Mouse (Mus musculus) intestine, postnatal 0 days (tissue): Measurements from ENCODE around the gene Arhgef28. TPM values are rescaled to one million over a fixed set of nuclear protein-coding genes. Genes with fewer than 3 reads are reported as not detected.

ENCODE experiments used
- ATAC-seq: fragments of 200-750 bp; cut with Nextera tagmentation; 2 replicates; pipeline ENCODE4 v1.8.0; 2017; ENCODE audit warnings: mild to moderate bottlenecking, moderate TSS enrichment, moderate library complexity
- H3K27ac ChIP-seq: fragments of 300-500 bp; sonication (generic); 2 replicates; pipeline ENCODE4 v1.5.1; 2014; ENCODE audit warnings: mild to moderate bottlenecking, low read depth, low read length, moderate library complexity
- H3K27me3 ChIP-seq: fragments of 300-500 bp; sonication (generic); replicated peaks from 2 replicates; pipeline ENCODE4 v1.6.1; 2014; ENCODE audit warnings: low read length, mixed read lengths; ENCODE audit not compliant: control insufficient read depth, insufficient read depth
- H3K36me3 ChIP-seq: fragments of 300-500 bp; sonication (generic); 2 replicates; pipeline ENCODE4 v1.6.1; 2014; ENCODE audit warnings: mild to moderate bottlenecking, moderate library complexity; ENCODE audit not compliant: control insufficient read depth, insufficient read depth
- H3K4me1 ChIP-seq: fragments of 300-500 bp; sonication (generic); replicated peaks from 2 replicates; pipeline ENCODE4 v1.6.1; 2014; ENCODE audit warnings: antibody characterized with exemption, low read length, mixed read lengths; ENCODE audit not compliant: control insufficient read depth, insufficient read depth
- H3K4me2 ChIP-seq: fragments of 300-500 bp; sonication (generic); replicated peaks from 2 replicates; pipeline ENCODE4 v1.6.1; 2014; ENCODE audit warnings: low read depth, mild to moderate bottlenecking, moderate library complexity
- H3K4me3 ChIP-seq: fragments of 300-500 bp; sonication (generic); 2 replicates; pipeline ENCODE4 v1.5.1; 2014; ENCODE audit warnings: low read depth, low read length
- H3K9ac ChIP-seq: fragments of 300-500 bp; sonication (generic); 2 replicates; pipeline ENCODE4 v1.6.1; 2014; ENCODE audit warnings: mild to moderate bottlenecking, low read depth, low read length
- H3K9me3 ChIP-seq: fragments of 300-500 bp; sonication (generic); 2 replicates; pipeline ENCODE4 v1.6.1; 2016; ENCODE audit warnings: mixed run types; ENCODE audit not compliant: control insufficient read depth
- CTCF ChIP-seq: sonication (generic); IDR thresholded peaks from 2 replicates; pipeline ENCODE4 v1.5.1; 2016; ENCODE audit warnings: low read depth, mild to moderate bottlenecking, control low read depth, antibody characterized with exemption, moderate library complexity
- WGBS: fragments of 180-500 bp; shearing (Covaris S2); extraction: QIAGEN DNeasy Blood & Tissue Kit; methylation state at CpG from one replicate; pipeline ENCODE4 v1.1.7; 2014; 5-methylcytosine and 5-hydroxymethylcytosine counted together
- polyA plus RNA-seq: library from polyadenylated mRNA; unstranded; fragments of >200 nt; fragmentation: Nextera tagmentation; extraction: Ambion mirVana; gene quantifications from 2 replicates; pipeline ENCODE4 v1.2.1, GENCODE M21; 2015

Arhgef28 gene
- polyA plus RNA-seq, 1 experiment from 2014 or later: 13.8 TPM

DNA sequence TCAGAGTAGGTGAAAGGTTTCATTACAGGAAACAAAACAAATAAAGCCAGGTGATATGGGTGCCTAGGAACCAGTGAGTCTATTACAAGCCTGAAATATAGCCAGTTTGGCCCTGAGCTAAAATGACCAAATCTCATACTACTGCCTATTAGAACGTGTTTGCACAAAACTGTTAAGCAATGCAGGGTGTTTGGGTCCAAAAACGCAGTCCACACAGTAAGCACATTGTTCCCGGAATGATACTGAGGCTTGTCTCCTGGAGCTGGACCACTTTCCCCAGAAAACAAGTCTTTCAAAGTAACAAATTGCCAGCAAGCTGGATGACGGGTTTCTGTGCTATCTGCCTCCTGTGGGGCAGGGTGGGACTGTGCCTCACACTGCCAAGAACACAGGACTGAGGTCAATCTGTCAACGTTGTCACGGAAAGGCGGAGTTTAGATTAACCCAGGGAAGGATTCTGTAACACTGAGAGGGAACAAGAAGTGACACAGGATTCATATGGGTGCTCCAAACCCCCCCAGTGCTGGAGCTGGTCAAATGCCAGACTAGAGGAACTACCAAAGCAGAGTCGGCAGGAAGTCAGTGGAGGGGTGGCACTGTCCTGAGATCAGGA, 352.8 kb downstream of the Arhgef28 start:
- TF ChIP-seq CTCF: no peak
- Histone ChIP-seq H3K4me2 (peak overlapping the region; percentile 9; the same call in 1 of the 2 replicates), H3K36me3 (no peaks in the 10 kb centered on the region), H3K4me3 (no peak overlapping the region), H3K9me3 (no peaks in the 10 kb centered on the region), H3K27me3 (no peaks in the 10 kb centered on the region), H3K9ac (no peak overlapping the region), H3K27ac (no peak overlapping the region), H3K4me1 (no peaks in the 10 kb centered on the region; the same call in 1 of the 2 replicates)
- WGBS: 32% methylated on average over 8 of the region's 8 CpGs
- peak; percentile 36; the same call in 1 of the 2 replicates for ATAC-seq

Other genes starting within 250 kb of the Arhgef28 start
- 9.3 and 9.8 TPM in 2 replicates for gene Utp15, start 56.6 kb upstream of the Arhgef28 start, polyA plus RNA-seq
- 18.9 and 19.3 TPM in 2 replicates for gene Ankra2, start 56.6 kb upstream of the Arhgef28 start, polyA plus RNA-seq
- not detected in 2 replicates for gene Gm21976, start 73.4 kb upstream of the Arhgef28 start, polyA plus RNA-seq
- 471 and 494 TPM in 2 replicates for gene Btf3, start 110.6 kb upstream of the Arhgef28 start, polyA plus RNA-seq
- not detected in 2 replicates for gene Foxd1, start 147.8 kb upstream of the Arhgef28 start, polyA plus RNA-seq